Mouse (Mus musculus): ENCODE data around the gene Cstb. TPM values are rescaled to one million over a fixed set of nuclear protein-coding genes. Genes with fewer than 3 reads are reported as not detected.

The Cstb gene
- 100 to 1,000 TPM; 155 to 161 TPM for polyA plus RNA-seq (2017; shearing (Covaris generic))

DNA sequence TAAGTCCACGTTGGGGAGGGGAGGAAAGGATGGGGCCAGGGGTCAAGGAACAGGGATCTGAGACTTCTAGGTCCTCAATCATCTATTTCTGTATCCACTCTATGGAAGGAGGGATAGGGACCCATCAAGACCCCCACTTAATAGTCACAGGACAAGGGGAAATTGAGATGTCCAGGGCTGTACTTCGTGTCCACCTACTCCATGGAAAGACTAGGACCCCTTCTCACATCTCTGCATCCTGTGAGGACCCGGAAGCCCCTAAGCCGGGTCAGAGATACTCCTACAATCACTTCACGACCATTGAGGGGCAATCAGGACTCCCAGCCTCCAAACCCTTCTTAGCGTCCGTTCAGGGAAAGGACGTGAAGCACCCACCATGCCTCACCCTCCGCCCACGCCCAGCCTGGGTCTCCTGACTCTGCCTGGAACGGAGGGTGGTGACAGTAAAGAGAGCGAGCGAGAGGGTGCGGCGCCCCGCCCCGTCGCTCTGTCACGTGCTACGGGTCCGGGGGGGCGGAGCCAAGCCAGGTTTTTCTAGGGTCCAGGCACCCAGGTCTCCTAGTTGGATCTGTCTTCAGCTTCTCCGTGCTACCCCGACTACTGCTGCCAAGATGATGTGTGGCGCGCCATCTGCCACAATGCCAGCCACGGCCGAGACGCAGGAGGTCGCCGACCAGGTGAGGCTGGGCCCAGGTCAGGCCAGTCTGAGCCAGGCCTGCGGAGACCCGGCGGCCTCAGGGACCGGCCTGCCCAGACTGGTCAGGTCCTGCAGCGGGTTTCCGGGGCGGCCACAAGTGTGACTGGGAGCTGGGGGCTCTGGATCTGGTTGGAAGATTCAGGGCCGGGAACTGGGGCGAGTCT lies at the start of gene Cstb:
Cstb (plus strand) TSS at position 489 of the 861 bp plus-strand sequence.

DNA sequence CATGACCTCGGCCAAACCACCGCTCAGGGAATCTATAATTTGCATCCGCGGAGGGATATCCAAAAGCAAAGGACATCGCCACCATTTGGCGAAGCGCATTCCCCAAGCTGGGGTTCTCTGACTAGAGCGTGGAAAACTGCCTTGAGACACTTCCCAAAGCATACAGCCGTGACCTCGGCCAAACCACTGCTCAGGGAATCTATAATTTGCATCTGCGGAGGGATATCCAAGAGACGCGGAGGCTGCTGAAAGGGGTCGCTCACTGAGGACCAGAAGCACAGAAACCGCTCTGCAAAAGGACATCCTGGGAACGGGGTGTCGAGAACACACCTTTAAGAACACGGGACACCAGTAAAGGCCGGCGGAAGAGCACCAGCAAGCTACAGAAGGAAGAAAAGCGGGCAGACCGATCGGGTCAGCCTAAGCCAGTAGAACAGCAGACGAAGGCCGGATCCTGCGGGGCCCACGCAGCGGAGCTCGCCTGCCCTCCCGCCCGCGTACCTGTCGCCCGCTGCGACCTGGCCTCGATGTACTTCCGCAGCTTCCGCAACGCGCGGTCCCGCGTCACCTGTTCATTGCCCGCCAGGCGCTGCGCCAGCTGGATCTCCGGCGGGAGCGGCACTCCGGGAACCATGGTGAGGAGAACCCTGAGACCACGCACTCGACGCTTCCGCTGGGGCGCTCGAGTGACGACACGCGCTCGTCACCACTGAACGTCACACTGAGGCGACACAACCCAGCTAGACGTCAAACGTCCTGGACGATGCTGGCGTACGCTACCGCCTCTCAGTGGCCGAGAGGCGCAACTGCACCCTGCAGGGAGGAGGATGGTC lies 12.9 kb upstream of the Cstb start, which contains the start of gene Rrp1:
Rrp1 (minus strand) TSS at position 725 of the 833 bp plus-strand sequence.

DNA sequence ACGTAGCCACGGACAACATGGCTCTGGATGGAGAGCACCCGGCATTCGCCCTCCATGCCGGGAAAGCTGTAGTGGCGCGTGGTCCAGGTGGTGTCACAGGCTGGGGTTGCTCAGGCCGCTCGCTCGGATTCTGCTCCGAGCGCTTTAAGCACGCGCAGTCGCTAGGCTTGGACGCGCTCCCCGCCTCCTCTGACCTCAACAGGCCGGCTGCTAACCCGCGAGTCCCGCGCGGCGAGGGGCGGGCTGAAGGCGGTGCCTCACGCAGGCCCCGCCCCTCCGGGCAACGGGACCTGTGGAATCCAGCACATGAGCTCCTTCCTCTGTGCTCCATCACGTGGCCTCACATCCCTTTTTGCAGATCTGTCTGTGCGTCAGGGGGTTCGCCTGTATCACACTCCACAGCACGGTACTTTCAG lies 39.3 kb downstream of the Cstb start, which contains the start of gene Pdxk:
Pdxk (minus strand) TSS at position 184 of the 416 bp plus-strand sequence.

Other genes with a start within 250 kb of the Cstb start
- gene Pwp2, start 240.5 kb upstream of the Cstb start, polyA plus RNA-seq (2017; shearing (Covaris generic)) = 10 to 100 TPM; 15.2 to 16.5 TPM
- 10 to 100 TPM; 42.4 to 44.6 TPM for gene Trappc10, start 181.0 kb upstream of the Cstb start, polyA plus RNA-seq (2017; shearing (Covaris generic))
- 100 to 1,000 TPM; 205 to 219 TPM for gene Agpat3, start 73.2 kb upstream of the Cstb start, polyA plus RNA-seq (2017; shearing (Covaris generic))
- 100 to 1,000 TPM; 257 to 260 TPM for gene Rrp1, start 12.6 kb upstream of the Cstb start, polyA plus RNA-seq (2017; shearing (Covaris generic))
- gene Pdxk, start 39.3 kb downstream of the Cstb start, polyA plus RNA-seq (2017; shearing (Covaris generic)) = 1 to 10 TPM; 7.4 to 8.8 TPM
- gene Olfr1358, start 91.8 kb downstream of the Cstb start, polyA plus RNA-seq (2017; shearing (Covaris generic)) = not detected
- 10 to 100 TPM; 77.6 to 97.5 TPM for gene Ilvbl, start 148.7 kb downstream of the Cstb start, polyA plus RNA-seq (2017; shearing (Covaris generic))
- under 1 TPM; 0.08 to 0.21 TPM for gene Syde1, start 166.3 kb downstream of the Cstb start, polyA plus RNA-seq (2017; shearing (Covaris generic))
- gene Olfr1357, start 192.4 kb downstream of the Cstb start, polyA plus RNA-seq (2017; shearing (Covaris generic)) = not detected

Data from activated CD4-positive, CD25-positive, alpha-beta regulatory T cell (primary cell).